In genomic region chr7:110296889-110297603, GRCm38 (mm10) we compare ENCODE assay signal across 8 mouse cellular contexts.
A peak's percentile ranks its signal among the peaks of the same experiment; 100 is the strongest.
DNase-seq lines count a peak whose midpoint lies in the region; ATAC-seq lines count a peak whose summit lies in the region.

No protein-coding gene starts in this region.

- peak; percentile 34 for DNase-seq in left cerebral cortex, postnatal 4 days
- DNase-seq in left cerebral cortex, adult 18-20 months (ENCODE audit: low spot score in 2 of 2) = no peak
- DNase-seq in heart, adult 18-20 months = peak; percentile 85 to 94
- DNase-seq in ovary, postnatal 14 days (ENCODE audit: low spot score) = peak; percentile 55
- DNase-seq in left cerebral cortex, postnatal 36 days (ENCODE audit: low spot score in 2 of 2) = no peak
- DNase-seq in thymus, postnatal 0 days (ENCODE audit: low spot score) = no peak

- no peaks in the 10 kb centered on the region for H3K36me3 ChIP-seq in intestine, embryonic 16.5 days (ENCODE audit: control insufficient read depth, insufficient read depth, low read length)
- H3K36me3 ChIP-seq in liver, embryonic 16.5 days (ENCODE audit: control insufficient read depth, insufficient read depth) = no peaks in the 10 kb centered on the region

- H3K4me3 ChIP-seq in intestine, embryonic 16.5 days (ENCODE audit: low read length) = no peak overlapping the region
- H3K4me3 ChIP-seq in liver, embryonic 16.5 days (ENCODE audit: low read depth, low read length) = no peak overlapping the region

- H3K4me1 ChIP-seq in intestine, embryonic 16.5 days (ENCODE audit: control insufficient read depth, insufficient read depth, low read length) = peaks cover 28% of the 10 kb centered on the region
- no peaks in the 10 kb centered on the region for H3K4me1 ChIP-seq in liver, embryonic 16.5 days (ENCODE audit: control insufficient read depth, low read depth, low read length)

- no peak overlapping the region for H3K4me2 ChIP-seq in intestine, embryonic 16.5 days (ENCODE audit: low read depth, low read length)
- H3K4me2 ChIP-seq in liver, embryonic 16.5 days (ENCODE audit: low read depth, low read length) = no peak overlapping the region

- whole genome bisulfite sequencing in intestine, embryonic 16.5 days = 28% methylated on average over 17 of the region's 17 CpGs
- 50% methylated on average over 17 of the region's 17 CpGs for whole genome bisulfite sequencing in liver, embryonic 16.5 days (ENCODE audit: insufficient replicate concordance)

- peak overlapping the region; percentile 50 for H3K9ac ChIP-seq in intestine, embryonic 16.5 days (ENCODE audit: low read depth, low read length)
- no peak overlapping the region for H3K9ac ChIP-seq in liver, embryonic 16.5 days (ENCODE audit: low read depth, low read length)

- H3K9me3 ChIP-seq in intestine, embryonic 16.5 days (ENCODE audit: control insufficient read depth, low read length) = no peaks in the 10 kb centered on the region
- H3K9me3 ChIP-seq in liver, embryonic 16.5 days (replicated peaks; ENCODE audit: control insufficient read depth, low read length) = no peaks in the 10 kb centered on the region

- ATAC-seq in intestine, embryonic 16.5 days = peak; percentile 83
- ATAC-seq in liver, embryonic 16.5 days (ENCODE audit: low read depth) = peak; percentile 52; the same call in 1 of the 2 replicates

- intact Hi-C loops in left cerebral cortex, postnatal 4 days (cut with DNase I) = no loop called here
- intact Hi-C loops in left cerebral cortex, postnatal 36 days (cut with DNase I) = no loop called here

- H3K27me3 ChIP-seq in intestine, embryonic 16.5 days (replicated peaks; ENCODE audit: control insufficient read depth, insufficient read depth, low read length) = no peaks in the 10 kb centered on the region
- no peaks in the 10 kb centered on the region for H3K27me3 ChIP-seq in liver, embryonic 16.5 days (ENCODE audit: control insufficient read depth, insufficient read depth, low read depth, low read length)

- H3K27ac ChIP-seq in intestine, embryonic 16.5 days (ENCODE audit: low read length) = peak overlapping the region; percentile 75
- H3K27ac ChIP-seq in liver, embryonic 16.5 days (ENCODE audit: low read length) = no peak overlapping the region

Comparison
In these comparisons a context has a peak if more than half of its experiments do, and no peak if none do; other contexts are left out.
1. DNase-seq: peak in left cerebral cortex, postnatal 4 days (single experiment), heart, adult 18-20 months (2 of 2) and ovary, postnatal 14 days (single experiment); none in left cerebral cortex, adult 18-20 months (0 of 2), left cerebral cortex, postnatal 36 days (0 of 2) and thymus, postnatal 0 days (single experiment).